Mouse (Mus musculus) T-helper 17 cell (primary cell): ENCODE data around the gene Rps17.

ENCODE experiments used
- in situ Hi-C, 2 experiments: fragments of 300-600 bp; cut with MboI, MseI; formaldehyde crosslinking; loops; 1 replicate in 1 of 2; 2 replicates in 1 of 2; pipeline ENCODE4 v1.15.1; 2025; ENCODE audit warnings: high pct_unique_total_duplicates in 2 of 2

Rps17 gene

GRCm38 (mm10) chr7:81335705-81336431 is 9.2 kb downstream of the Rps17 start:
- in situ Hi-C loops: no loop called here

- in situ Hi-C loops: loop anchor here in 1 of 2 experiments (5.0 kb wide), 1 partner anchor 480 kb away; no protein-coding TSS in a partner anchor
Measured at GRCm38 (mm10) chr7:81331851-81332250, 13.2 kb downstream of the Rps17 start.

- in situ Hi-C loops: loop anchor here in 1 of 2 experiments (5.0 kb wide), 1 partner anchor 478 kb away; no protein-coding TSS in a partner anchor
Measured at GRCm38 (mm10) chr7:81330767-81331166, 14.3 kb downstream of the Rps17 start.

GRCm38 (mm10) chr7:81327661-81328060 is 17.4 kb downstream of the Rps17 start:
- in situ Hi-C loops: no loop called here

- in situ Hi-C loops: no loop called here
Measured at GRCm38 (mm10) chr7:81326859-81327258, 18.2 kb downstream of the Rps17 start.

DNA sequence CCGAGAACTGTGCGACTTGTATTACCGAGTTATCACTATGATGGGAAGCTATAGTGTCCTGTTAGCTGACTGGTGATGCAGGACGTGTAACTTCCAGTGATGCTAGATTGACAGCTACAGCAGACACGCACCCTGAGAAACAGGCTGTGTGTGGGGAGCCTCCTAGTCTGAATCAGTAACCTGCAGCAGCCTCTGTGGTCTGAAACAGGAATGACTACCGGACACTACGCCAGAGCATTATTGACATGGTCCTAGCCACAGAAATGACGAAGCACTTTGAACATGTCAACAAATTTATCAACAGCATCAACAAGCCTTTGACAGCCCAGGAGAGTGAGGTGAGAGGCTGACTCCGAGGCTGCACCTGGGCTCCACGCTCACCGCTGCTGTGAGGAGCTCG is 19.0 kb downstream of the Rps17 start:
- in situ Hi-C loops: no loop called here

DNA sequence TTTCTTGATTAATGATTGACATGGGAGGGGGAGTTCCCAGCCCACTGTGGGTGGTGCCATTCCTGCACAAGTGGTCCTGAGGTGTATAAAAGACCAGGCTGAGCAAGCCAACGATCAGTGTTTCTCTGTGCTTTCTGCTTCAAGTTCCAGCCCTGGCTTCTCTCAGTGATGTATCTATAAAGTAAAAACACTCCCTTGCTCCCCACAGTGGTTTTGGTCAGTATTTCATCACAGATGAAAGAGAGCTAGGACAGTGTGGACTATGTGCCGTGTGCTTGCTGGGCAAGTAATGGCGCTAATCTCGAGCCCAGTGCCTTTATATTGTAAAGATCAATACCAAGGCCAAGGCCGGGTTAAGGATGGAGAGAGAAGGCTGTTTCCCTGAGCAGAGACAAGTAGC is 23.3 kb downstream of the Rps17 start:
- in situ Hi-C loops: loop anchor here in 1 of 2 experiments (5.0 kb wide), 1 partner anchor 159 kb away; no protein-coding TSS in a partner anchor

DNA sequence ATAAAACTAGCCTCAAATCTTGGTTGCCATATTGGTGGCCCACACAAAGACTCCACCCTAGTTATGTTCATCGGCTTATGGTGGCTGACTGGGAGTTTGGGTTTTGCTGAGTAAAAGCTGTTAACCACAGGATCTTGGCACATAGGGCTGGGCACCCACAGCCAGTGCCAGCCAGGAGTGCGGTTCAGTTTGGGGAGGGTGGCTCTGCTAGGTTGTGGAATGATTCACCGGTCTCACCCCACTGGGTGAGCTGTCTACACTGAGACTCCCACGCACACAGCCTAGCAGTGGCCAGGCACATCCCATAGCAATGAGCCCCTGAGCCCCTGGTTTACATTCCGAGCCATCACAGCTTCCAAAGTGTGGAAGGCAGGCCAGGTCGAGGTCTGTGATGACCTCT is 25.3 kb downstream of the Rps17 start:
- in situ Hi-C loops: loop anchor here (5.0 to 10.0 kb wide), 2 partner anchors 155 to 157 kb away; no protein-coding TSS in a partner anchor

DNA sequence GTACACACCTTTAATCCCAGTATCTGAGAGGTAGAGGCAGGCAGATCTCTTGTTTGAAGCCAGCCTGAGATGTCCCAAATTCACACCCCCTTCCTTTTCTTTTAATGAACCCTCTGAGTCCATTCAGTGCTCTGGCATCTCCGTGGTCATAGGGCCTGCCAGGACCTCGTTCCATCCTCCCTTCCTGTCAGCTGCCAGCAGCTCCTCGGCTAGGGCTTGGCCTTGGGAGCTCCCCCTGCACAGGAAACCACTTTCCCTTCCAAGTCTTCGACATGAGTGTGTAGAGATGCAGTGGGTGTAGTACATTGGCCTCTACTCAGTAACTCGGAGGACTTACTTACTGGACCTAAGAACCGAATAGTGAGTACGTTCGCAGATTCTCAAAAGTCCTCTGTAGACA is 29.5 kb downstream of the Rps17 start:
- in situ Hi-C loops: loop anchor here in 1 of 2 experiments (10.0 kb wide), 1 partner anchor 151 kb away; no protein-coding TSS in a partner anchor

GRCm38 (mm10) chr7:81311581-81311980 is 33.5 kb downstream of the Rps17 start:
- in situ Hi-C loops: loop anchor here (5.0 to 10.0 kb wide), 2 partner anchors 147 to 949 kb away; no protein-coding TSS in a partner anchor

- in situ Hi-C loops: loop anchor here (5.0 to 10.0 kb wide), 2 partner anchors 146 to 949 kb away; no protein-coding TSS in a partner anchor
Measured at GRCm38 (mm10) chr7:81311130-81311529, 33.9 kb downstream of the Rps17 start.

- in situ Hi-C loops: no loop called here
Measured at GRCm38 (mm10) chr7:81309247-81309646, 35.8 kb downstream of the Rps17 start.

DNA sequence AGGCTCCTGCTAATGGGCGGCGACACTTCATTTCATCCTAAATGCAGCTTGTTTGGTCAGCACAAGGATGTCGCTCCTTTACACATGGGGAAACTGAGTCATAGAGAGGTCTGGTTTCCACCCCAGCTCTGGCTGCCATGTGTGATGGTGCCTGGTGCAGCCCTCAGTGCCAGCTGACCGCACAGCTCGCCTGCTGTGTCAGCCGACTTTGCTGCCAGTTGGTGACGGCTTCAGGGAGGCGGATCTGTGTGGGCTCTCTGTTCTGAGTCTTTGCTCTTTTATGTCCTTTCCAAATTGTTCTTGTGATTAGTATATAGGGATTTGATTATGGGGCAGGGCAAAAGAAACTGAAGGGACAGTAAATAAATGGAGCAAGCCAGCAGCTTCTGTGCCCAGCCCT is 37.3 kb downstream of the Rps17 start:
- in situ Hi-C loops: no loop called here

- in situ Hi-C loops: no loop called here
Measured at GRCm38 (mm10) chr7:81304675-81305074, 40.4 kb downstream of the Rps17 start.

- in situ Hi-C loops: no loop called here
Measured at GRCm38 (mm10) chr7:81304100-81304499, 41.0 kb downstream of the Rps17 start.

DNA sequence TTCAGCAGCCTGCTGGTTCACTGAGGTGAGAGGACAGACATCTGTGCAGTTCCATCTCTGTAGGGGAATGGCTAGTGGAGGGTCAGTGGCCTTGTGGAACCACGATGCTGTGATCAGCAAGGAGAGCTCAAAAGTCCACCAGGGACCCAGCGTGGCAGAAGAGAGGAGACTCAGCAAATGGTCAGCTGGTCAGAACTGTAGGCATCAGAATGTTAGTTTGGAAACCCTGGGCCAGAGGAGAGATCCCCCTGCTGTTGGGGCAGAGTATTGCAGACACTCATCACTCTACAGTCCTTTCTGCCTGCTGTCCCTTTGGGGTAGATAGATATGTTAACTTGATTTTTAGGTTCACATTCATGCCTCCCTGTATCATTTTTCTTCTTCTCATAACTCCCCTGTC is 41.4 kb downstream of the Rps17 start:
- in situ Hi-C loops: no loop called here

DNA sequence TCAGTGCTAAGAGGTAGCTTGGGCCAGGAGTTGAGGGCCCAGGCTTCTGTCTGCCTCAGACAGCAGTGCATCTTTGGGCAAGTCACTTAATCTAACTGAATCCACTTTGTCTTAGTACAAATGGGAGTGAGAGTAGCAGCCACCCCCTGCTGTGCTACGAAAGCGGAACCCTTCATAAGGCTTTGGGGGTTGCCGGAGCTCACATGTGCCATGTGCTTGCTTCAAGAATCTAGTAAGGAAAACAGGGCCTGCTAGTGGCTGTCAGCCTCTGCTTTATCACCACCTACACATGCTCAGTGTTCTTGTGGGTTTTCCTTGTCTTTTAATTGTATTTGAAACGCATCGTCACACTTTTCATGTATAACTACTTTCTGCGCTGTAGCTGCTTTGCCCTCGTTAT is 43.7 kb downstream of the Rps17 start:
- in situ Hi-C loops: no loop called here

DNA sequence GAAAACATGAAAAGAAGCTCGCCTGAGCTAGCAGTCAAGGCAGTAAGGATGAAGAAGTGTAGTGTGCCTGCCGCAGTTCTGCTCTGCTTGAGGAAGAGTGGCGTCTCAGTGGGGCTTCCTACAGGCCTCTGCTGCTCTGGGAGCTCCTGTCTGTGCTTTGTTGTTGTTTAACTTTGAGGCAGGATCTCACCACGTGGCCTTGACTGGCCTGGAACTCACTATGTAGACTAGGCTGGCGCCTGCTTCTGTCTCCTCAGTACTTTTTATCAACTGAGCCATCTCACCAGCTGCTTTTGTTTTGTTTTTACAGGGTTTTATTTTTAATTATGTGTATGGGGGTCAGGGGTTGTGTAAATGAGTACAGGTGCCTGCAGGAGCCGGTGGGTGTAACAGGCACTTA is 46.8 kb downstream of the Rps17 start:
- in situ Hi-C loops: no loop called here

DNA sequence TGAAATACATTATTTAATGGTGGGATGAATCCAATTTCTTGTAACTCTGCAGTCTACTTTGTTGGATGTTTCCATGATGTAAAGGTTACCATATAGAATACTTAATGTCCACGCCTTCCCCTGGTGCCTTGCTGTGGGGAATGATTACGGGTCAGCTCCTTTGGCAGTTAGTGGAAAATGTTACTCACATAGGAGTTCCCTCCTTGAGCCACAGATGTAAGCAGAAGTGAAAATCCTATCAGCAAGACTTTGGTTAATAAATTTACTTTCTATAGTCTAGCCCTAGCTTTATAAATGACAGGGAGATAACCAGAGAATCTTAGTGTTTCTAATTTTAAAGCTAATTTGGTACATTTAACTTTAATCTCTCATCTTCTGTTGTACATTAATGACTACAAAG is 49.9 kb downstream of the Rps17 start:
- in situ Hi-C loops: no loop called here
